Mouse (Mus musculus) adrenal gland, postnatal 10 days (tissue): ENCODE results near the gene Pigf. TPM values are rescaled to one million over a fixed set of nuclear protein-coding genes. Genes with fewer than 3 reads are reported as not detected.
"Not testable (repeated sequence)": the region's sequence is repeated elsewhere in the genome, so short reads cannot be mapped to it uniquely, and the experiment has no call there.

ENCODE experiments used
- DNase-seq: peaks from one replicate; pipeline ENCODE4 v3.0.0; 2021; ENCODE audit warnings: mixed read lengths
- long read RNA-seq, 2 experiments: library from polyadenylated mRNA; stranded (forward); transcript quantifications; one replicate each; pipeline ENCODE4 v2.0.0; 2021
- total RNA-seq, 2 experiments: library from RNA; stranded (reverse); gene quantifications; 2 replicates each; pipeline ENCODE4 v1.2.3; 2021

Gene Pigf
- total RNA-seq = 10 to 100 TPM in 1 of 2 experiments, 1 to 10 TPM in 1; 8.3 to 11.0 TPM
- long read RNA-seq, experiment 1, transcript Pigf-201 (6 exons, 988 nt) = major isoform, 14 of 18 reads
- long read RNA-seq, experiment 1, partial matches to known transcripts = 0 of 18 reads
- long read RNA-seq, experiment 1, other reads (novel, unspliced or antisense) = 4 of 18 reads
- long read RNA-seq, experiment 2, transcript Pigf-201 (6 exons, 988 nt) = major isoform, 6 of 13 reads
- long read RNA-seq, experiment 2, partial matches to known transcripts = 0 of 13 reads
- long read RNA-seq, experiment 2, other reads (novel, unspliced or antisense) = 7 of 13 reads

GRCm38 (mm10) chr17:87025269-87025949 is at the start of gene Pigf, which contains the start of gene Cript:
Pigf (minus strand) TSS chr17:87025406.
Cript (plus strand) TSS chr17:87025550.
- DNase-seq = peak; percentile 98

DNA sequence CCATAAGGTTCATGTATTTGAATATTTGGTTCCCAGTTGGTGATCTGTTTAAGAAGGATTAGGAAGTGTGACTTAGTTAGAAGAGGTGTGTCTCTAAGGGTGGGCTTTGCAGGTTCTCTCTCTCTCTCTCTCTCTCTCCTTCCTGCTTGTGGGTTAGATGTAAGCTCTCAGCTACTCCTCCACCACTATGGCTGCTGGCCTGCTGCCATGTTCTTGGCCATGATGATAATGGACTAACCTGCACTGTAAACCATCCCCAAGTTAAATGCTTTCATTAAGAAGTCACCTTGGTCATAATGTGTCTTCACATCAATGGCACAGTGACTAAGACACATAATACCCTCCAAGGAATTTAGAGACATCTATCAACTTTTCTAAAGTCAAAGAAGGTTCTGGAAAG is 48.3 kb upstream of the Pigf start:
- no peak for DNase-seq

GRCm38 (mm10) chr17:87072766-87073440 is 47.7 kb upstream of the Pigf start:
- no peak for DNase-seq

DNA sequence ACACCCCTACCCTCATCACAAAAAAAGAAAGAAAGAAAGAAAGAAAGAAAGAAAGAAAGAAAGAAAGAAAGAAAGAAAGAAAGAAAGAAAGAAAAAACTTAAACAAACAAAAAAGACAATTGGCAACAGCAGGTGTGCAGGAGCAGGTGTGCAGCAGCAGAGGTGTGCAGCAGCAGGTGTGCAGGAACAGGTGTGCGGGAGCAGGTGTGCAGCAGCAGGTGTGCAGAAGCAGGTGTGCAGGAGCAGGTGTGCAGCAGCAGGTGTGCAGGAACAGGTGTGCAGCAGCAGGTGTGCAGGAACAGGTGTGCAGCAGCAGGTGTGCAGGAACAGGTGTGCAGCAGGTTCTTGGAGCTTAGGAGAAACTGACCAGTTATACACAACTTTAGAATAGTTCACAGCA is 47.0 kb upstream of the Pigf start:
- not testable (repeated sequence) for DNase-seq

DNA sequence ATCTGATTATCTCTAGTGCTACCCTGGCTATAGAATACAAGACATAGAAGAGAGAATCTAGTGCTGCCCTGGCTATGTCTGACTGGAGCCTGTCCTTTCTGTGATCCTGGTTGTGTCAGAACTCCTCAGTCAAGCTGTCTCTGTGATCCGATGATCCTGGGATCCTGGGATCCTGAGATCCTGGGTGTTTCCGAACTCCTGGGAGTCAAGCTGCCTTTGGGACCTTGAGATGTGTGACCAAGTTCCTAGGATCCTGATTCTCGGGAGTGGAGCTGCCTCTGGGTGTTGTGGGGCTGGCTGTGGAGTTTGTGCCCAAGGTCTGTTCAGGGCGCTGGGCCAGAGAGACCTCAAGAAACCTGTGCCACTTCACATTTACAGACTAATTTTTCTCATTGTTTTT is 43.8 kb upstream of the Pigf start:
- peak; percentile 4 for DNase-seq

GRCm38 (mm10) chr17:87063969-87064368 is 38.8 kb upstream of the Pigf start:
- DNase-seq = no peak

DNA sequence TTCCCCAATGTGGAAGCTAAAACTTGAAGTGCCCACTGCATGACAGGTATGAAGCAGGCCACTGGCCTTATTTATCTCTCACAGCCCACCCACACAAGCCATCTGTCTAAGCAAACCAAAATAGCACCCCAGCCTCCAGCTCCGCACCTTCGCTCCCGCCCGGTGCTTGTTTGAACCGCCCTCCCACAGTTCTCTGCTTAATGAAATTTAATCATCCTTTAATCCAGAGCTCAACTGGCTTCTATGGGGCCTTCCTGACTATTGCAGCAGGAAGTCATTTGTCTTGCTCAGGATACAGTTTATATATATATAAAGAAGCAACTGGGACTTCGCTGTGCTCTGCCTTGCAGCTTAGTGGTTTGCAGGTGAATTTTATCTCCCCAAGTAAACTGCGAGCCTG is 38.3 kb upstream of the Pigf start:
- peak; percentile 0 for DNase-seq

- no peak for DNase-seq
Observed at GRCm38 (mm10) chr17:87062639-87063038, 37.4 kb upstream of the Pigf start.

DNA sequence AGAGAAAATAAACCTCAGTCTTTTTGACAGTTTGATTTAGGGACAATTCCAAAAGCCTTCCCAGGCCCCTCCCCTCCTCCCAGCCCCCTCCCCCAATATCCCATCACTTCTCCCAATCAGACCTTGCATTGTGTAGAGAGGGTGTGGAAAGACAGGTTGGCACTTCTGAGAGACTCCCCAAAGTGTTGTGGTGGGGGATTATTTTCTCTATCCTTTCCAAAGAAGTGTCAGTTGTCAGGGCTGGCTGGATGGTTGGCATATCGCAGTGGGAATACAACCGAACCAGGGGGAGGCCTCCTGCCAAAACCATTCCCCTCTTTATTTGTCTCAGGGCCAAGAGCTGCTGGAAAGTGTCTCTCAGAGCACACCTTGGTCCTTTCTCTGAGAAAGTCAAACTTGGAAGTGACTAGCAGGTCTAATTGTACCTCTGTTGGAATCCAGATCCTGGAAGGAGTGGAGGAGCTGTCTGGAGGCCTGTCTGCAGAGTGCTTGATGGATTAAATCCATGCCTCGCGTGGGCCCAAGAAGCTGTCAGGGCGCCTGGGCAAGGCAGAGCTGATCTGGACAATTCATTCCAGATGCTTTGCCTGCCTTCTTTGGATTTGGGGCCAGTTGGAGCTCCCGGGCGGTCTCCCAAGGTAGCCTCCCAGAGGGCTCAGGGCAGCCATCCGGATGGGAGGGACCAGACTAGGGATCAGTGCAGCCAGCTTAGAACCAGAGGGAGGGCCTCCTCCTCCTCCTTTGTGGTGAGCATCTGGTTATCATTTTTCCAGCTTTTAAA is 32.5 kb upstream of the Pigf start:
- DNase-seq = peak; percentile 54

- DNase-seq = no peak
Observed at GRCm38 (mm10) chr17:87056761-87057160, 31.6 kb upstream of the Pigf start.

- no peak for DNase-seq
Observed at GRCm38 (mm10) chr17:87055663-87056062, 30.5 kb upstream of the Pigf start.

- peak; percentile 83 for DNase-seq
Observed at GRCm38 (mm10) chr17:87055051-87055459, 29.8 kb upstream of the Pigf start.

DNA sequence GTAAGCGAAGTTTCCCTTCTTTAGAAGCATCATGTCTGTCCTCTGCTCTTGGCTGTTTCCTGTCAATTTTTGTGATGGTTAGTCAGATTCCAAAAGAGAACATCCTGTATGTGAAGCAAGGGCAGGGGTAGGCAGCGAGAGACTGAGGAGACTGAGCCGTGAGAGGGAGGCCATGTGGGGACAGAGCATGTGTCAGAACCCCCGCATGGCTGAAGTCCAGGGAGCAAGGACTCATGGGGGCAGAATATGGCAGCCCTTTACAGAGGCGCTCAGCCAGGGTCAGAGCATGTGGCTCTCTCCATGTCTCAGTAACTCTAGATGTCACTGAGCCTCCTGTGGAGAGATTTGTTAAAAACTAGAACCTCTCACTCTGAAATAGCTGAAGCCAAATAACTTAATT is 28.7 kb upstream of the Pigf start:
- peak; percentile 49 for DNase-seq

GRCm38 (mm10) chr17:87052432-87052831 is 27.2 kb upstream of the Pigf start:
- DNase-seq = no peak

DNA sequence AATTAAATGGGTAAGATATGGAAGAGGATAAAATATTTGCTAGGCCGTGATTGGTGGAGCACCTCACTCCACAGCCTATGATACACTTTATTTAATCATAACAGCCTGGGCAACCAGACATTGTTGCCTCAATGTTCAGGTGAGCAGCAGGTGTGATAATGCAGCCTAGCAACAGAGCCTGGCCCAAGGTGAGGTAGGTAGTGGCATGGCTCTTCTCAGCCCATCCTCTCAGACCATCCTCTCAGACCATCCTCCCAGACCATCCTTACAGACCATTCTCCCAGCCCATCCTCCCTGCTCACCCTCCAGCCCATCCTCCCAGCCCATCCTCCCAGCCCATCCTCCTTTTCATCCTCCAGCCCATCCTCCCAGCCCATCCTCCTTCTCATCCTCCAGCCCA is 26.4 kb upstream of the Pigf start:
- no peak for DNase-seq

DNA sequence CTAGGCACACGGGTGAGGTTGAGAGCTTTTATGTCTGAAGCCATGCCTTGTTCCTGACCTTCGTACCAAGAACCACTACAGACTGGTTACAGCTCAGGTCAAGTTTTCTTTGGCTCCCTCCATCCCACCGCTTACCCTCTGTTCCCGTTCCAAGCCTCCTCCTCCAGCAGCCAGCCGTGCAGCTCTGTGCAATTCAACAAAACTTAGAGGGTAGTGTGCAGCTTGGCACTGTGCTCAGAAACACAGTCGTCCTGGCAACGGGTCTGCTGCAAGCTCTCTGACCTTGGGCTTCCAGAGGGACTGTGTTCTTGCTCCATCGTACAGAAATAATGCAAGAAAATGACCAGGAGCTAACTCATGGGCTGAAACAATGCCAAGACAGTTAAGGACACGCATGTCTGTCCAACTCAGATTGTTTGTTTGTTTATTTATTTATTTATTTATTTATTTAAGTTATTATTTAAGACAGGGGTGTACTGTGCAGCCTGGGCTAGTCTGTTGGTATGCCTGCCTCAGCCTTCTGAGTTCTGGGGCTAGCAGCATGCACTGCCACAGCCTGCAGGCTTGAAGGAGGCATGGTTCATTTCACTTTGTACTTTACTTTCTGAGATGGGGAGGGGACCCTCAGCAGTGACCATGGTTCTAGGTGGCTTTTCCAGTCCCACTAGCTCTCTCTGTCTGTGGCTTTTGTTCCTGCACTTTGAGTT is 25.4 kb upstream of the Pigf start:
- peak; percentile 89 for DNase-seq

DNA sequence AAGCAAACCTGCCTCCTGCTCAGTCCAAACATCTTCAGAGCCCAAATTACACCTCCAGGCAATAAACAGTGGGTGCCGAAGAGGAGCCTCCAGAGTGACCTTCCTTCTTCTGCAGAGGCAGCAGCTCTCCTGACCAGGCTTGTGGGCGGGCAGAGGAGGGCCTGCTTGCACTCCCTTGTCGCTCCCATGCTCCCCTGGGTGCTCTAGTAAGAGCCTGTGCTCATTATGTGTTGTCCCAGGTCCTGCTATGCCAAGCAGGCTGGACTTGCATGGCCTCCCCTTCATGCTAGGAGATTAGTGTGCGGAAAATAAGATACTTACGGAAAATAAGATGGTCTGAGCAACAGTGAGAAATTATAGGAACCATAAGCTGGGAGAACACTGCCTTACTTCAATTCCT is 24.5 kb upstream of the Pigf start:
- peak; percentile 65 for DNase-seq

GRCm38 (mm10) chr17:87044796-87045195 is 19.6 kb upstream of the Pigf start:
- no peak for DNase-seq

GRCm38 (mm10) chr17:87044364-87044763 is 19.2 kb upstream of the Pigf start:
- peak; percentile 93 for DNase-seq

GRCm38 (mm10) chr17:87041739-87042138 is 16.5 kb upstream of the Pigf start:
- peak; percentile 40 for DNase-seq

GRCm38 (mm10) chr17:87038496-87038895 is 13.3 kb upstream of the Pigf start:
- no peak for DNase-seq
